Mouse (Mus musculus): ENCODE data around the gene Sprr2a2. TPM values are rescaled to one million over a fixed set of nuclear protein-coding genes. Genes with fewer than 3 reads are reported as not detected.
"Not testable (repeated sequence)": the region's sequence is repeated elsewhere in the genome, so short reads cannot be mapped to it uniquely, and the experiment has no call there.

Sprr2a2 gene
- polyA plus RNA-seq, 1 experiment from 2014 or later, result 161 TPM

- not testable (repeated sequence) for H3K4me2 ChIP-seq (ENCODE audit: low read depth, low read length); H3K27me3 ChIP-seq (replicated peaks; ENCODE audit: control insufficient read depth, insufficient read depth, low read length); H3K9ac ChIP-seq (ENCODE audit: low read depth, low read length); H3K4me3 ChIP-seq (ENCODE audit: low read length); H3K36me3 ChIP-seq (ENCODE audit: control insufficient read depth, insufficient read depth, low read length); H3K9me3 ChIP-seq (ENCODE audit: control insufficient read depth, low read length); H3K4me1 ChIP-seq (ENCODE audit: control insufficient read depth, insufficient read depth, low read length); H3K27ac ChIP-seq (ENCODE audit: low read length)
- 0 out of 2 replicates have a peak, but pooled peaks have one; percentile 54 for ATAC-seq
- WGBS, result no CpG with 5 or more reads among the region's 2 CpGs
Observed at GRCm38 (mm10) chr3:92263462-92263861, 47.7 kb downstream of the Sprr2a2 start.

GRCm38 (mm10) chr3:92271414-92271985 lies 55.8 kb downstream of the Sprr2a2 start:
- ATAC-seq, result peak; percentile 81
- WGBS, result no CpG with 5 or more reads among the region's 4 CpGs
- H3K27ac ChIP-seq (ENCODE audit: low read length), result not testable (repeated sequence)

GRCm38 (mm10) chr3:92273504-92273903 lies 57.8 kb downstream of the Sprr2a2 start:
- H3K36me3 ChIP-seq (ENCODE audit: control insufficient read depth, insufficient read depth, low read length); H3K27me3 ChIP-seq (replicated peaks; ENCODE audit: control insufficient read depth, insufficient read depth, low read length); H3K4me3 ChIP-seq (ENCODE audit: low read length); H3K4me2 ChIP-seq (ENCODE audit: low read depth, low read length); H3K27ac ChIP-seq (ENCODE audit: low read length); ATAC-seq; H3K9ac ChIP-seq (ENCODE audit: low read depth, low read length); H3K4me1 ChIP-seq (ENCODE audit: control insufficient read depth, insufficient read depth, low read length); H3K9me3 ChIP-seq (ENCODE audit: control insufficient read depth, low read length): not testable (repeated sequence)

More at GRCm38 (mm10) chr3:92271414-92271985, 55.8 kb downstream of the Sprr2a2 start:
- H3K27me3 ChIP-seq (replicated peaks; ENCODE audit: control insufficient read depth, insufficient read depth, low read length); H3K9me3 ChIP-seq (ENCODE audit: control insufficient read depth, low read length); H3K4me3 ChIP-seq (ENCODE audit: low read length); H3K9ac ChIP-seq (ENCODE audit: low read depth, low read length); H3K36me3 ChIP-seq (ENCODE audit: control insufficient read depth, insufficient read depth, low read length); H3K4me1 ChIP-seq (ENCODE audit: control insufficient read depth, insufficient read depth, low read length); H3K4me2 ChIP-seq (ENCODE audit: low read depth, low read length): not testable (repeated sequence)

- H3K4me1 ChIP-seq (ENCODE audit: control insufficient read depth, insufficient read depth, low read length); H3K4me3 ChIP-seq (ENCODE audit: low read length); H3K27ac ChIP-seq (ENCODE audit: low read length); H3K4me2 ChIP-seq (ENCODE audit: low read depth, low read length); H3K9me3 ChIP-seq (ENCODE audit: control insufficient read depth, low read length); ATAC-seq; H3K27me3 ChIP-seq (replicated peaks; ENCODE audit: control insufficient read depth, insufficient read depth, low read length); H3K36me3 ChIP-seq (ENCODE audit: control insufficient read depth, insufficient read depth, low read length); H3K9ac ChIP-seq (ENCODE audit: low read depth, low read length): not testable (repeated sequence)
- WGBS, result no CpG with 5 or more reads among the region's 1 CpGs
Observed at GRCm38 (mm10) chr3:92274018-92274417, 58.3 kb downstream of the Sprr2a2 start.

- H3K4me2 ChIP-seq (ENCODE audit: low read depth, low read length), result not testable (repeated sequence)
Observed at GRCm38 (mm10) chr3:92279663-92280062, 63.9 kb downstream of the Sprr2a2 start.

GRCm38 (mm10) chr3:92280963-92281606 lies 65.4 kb downstream of the Sprr2a2 start:
- H3K9ac ChIP-seq (ENCODE audit: low read depth, low read length); H3K4me3 ChIP-seq (ENCODE audit: low read length); H3K27me3 ChIP-seq (replicated peaks; ENCODE audit: control insufficient read depth, insufficient read depth, low read length); H3K4me1 ChIP-seq (ENCODE audit: control insufficient read depth, insufficient read depth, low read length); H3K4me2 ChIP-seq (ENCODE audit: low read depth, low read length); H3K27ac ChIP-seq (ENCODE audit: low read length); H3K9me3 ChIP-seq (ENCODE audit: control insufficient read depth, low read length); H3K36me3 ChIP-seq (ENCODE audit: control insufficient read depth, insufficient read depth, low read length): not testable (repeated sequence)
- peak; percentile 89 for ATAC-seq
- WGBS, result 31% methylated on average over 5 of the region's 12 CpGs

More at GRCm38 (mm10) chr3:92279663-92280062, 63.9 kb downstream of the Sprr2a2 start:
- not testable (repeated sequence) for H3K4me3 ChIP-seq (ENCODE audit: low read length); H3K4me1 ChIP-seq (ENCODE audit: control insufficient read depth, insufficient read depth, low read length); H3K36me3 ChIP-seq (ENCODE audit: control insufficient read depth, insufficient read depth, low read length); H3K27ac ChIP-seq (ENCODE audit: low read length); H3K9ac ChIP-seq (ENCODE audit: low read depth, low read length); H3K27me3 ChIP-seq (replicated peaks; ENCODE audit: control insufficient read depth, insufficient read depth, low read length); H3K9me3 ChIP-seq (ENCODE audit: control insufficient read depth, low read length); ATAC-seq

- 88% methylated on average over 1 of the region's 1 CpGs for WGBS
- not testable (repeated sequence) for H3K4me1 ChIP-seq (ENCODE audit: control insufficient read depth, insufficient read depth, low read length); H3K27ac ChIP-seq (ENCODE audit: low read length); H3K4me2 ChIP-seq (ENCODE audit: low read depth, low read length); H3K9ac ChIP-seq (ENCODE audit: low read depth, low read length); H3K4me3 ChIP-seq (ENCODE audit: low read length); H3K36me3 ChIP-seq (ENCODE audit: control insufficient read depth, insufficient read depth, low read length); H3K9me3 ChIP-seq (ENCODE audit: control insufficient read depth, low read length); H3K27me3 ChIP-seq (replicated peaks; ENCODE audit: control insufficient read depth, insufficient read depth, low read length)
- ATAC-seq, result peak; percentile 58
Observed at GRCm38 (mm10) chr3:92285101-92285500, 69.4 kb downstream of the Sprr2a2 start, which contains the start of gene Sprr2a3. Gene Sprr2a3 (plus strand): TSS chr3:92285417.

- H3K9ac ChIP-seq (ENCODE audit: low read depth, low read length); H3K9me3 ChIP-seq (ENCODE audit: control insufficient read depth, low read length); H3K4me1 ChIP-seq (ENCODE audit: control insufficient read depth, insufficient read depth, low read length); H3K36me3 ChIP-seq (ENCODE audit: control insufficient read depth, insufficient read depth, low read length); ATAC-seq; H3K27ac ChIP-seq (ENCODE audit: low read length); H3K4me2 ChIP-seq (ENCODE audit: low read depth, low read length); H3K27me3 ChIP-seq (replicated peaks; ENCODE audit: control insufficient read depth, insufficient read depth, low read length); H3K4me3 ChIP-seq (ENCODE audit: low read length): not testable (repeated sequence)
- 79% methylated on average over 4 of the region's 6 CpGs for WGBS
Observed at GRCm38 (mm10) chr3:92288489-92288888, 72.8 kb downstream of the Sprr2a2 start.
